Mouse (Mus musculus): ENCODE results near the gene Pkd1l1.

Gene Pkd1l1

DNA sequence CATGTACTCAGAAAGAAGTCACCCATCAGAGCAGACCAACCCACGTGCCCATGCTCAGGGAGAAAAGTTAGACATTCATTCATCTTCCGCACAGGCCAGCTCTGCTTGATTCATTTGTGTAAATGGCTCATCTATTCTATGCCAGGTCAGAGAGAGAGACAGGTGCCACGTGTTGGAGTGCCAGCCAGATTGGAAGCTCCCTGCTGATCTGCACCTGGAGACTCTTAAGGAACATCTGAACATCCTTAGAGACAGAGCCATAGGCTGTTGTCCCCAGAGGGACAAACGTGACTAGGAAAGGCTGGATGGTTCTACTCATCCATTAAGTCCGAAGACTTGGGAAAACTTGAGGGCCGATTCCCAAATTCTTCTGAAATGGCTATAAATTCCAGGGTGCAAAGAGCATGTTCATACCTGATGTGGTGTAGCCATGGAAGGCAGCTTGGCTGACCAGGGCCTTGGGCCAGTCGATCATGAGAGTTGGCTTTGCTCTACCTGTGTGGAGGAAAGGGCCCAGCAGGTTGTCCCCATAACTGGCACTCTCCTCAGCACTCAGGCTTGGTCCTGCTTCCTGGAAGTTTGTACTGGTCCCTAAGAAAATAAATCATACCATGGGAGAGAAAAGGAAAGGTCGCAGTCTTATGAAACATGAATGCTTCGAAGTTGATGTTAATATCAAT, 36.5 kb downstream of the Pkd1l1 start:
- no peak for DNase-seq

DNA sequence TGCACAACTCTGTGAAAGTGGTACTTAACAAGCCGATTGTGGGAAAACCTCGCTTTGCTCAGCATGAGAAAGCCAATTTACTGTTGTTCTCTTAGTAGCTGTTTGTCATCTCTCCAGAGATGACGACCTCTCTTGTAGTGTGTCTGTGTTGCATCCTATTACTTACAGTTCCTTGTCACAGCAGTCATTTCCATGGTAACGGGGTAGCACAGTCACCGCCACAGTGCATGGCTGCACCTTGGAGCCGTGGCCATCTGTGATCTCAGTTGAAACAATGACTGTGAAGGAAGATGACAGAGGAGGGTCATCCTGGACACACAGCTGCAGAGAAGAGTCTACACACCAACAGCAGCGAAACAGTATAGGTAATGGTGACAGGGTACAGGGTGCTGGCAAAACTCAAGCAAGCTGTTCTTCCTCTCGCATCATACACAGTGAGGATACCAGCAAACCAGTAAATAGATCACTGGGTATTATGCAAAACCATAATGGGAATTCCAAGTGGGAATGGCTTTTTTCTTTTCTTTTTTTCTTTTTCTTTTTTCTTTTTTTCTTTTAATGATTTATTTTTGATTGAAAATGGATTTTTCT, 56.9 kb downstream of the Pkd1l1 start:
- DNase-seq: no peak

DNA sequence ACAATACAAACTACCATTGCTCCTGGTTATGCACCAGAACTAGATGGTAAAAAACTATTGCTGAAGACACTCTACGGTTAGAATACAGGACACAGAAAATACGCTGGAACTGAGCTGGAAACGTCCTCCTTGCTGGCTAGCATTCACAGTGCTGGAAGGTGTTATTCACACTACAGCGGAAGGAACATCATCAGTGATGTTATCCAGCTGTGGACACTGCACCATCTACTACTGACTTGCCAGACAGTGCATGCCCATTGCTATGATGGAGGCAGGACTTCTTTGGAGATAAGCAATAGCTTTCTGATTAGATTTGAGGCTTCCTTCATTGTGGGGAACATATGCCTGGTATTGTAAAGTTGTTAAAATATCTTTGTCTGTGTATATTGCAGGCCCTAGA, 90.3 kb downstream of the Pkd1l1 start:
- no peak for DNase-seq

DNA sequence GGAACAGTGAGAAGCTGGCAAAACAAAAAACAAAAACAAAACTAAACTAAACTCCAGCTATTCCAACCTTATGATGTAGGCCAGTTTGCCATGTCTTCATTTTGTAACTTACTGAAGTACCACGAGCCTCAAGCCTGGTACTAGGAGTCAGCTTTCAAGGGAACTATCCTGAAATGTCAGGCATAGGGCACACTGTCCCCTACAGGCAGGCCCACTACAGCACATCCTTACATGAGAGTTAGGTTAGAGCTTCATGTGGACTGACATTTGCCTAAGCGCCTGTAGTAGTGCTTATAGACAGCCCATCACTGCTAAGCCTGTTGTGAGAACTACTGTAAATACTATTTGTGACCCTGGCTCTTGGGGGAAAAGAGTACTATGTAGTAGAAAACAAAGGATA, 91.5 kb downstream of the Pkd1l1 start:
- no peak for DNase-seq

DNA sequence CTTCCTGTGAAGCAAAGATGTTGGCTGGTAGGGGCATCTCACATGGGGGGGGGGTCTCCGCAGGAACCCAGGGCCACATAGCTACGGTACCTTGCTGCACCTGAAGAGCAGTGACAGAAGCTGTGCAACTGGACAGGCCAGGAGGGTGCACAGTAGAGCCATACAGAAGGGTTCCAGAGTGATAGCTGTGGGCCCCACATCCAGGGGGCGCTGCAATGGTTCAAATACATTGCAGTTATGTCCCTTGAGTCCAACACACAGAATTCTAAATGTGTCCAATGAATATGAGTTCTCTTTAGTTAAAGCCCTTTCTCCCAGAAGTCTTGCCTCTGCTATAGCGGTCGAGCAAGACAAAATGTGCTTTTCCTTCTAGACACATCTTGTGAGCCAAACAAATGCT, 103.0 kb downstream of the Pkd1l1 start:
- DNase-seq: no peak

DNA sequence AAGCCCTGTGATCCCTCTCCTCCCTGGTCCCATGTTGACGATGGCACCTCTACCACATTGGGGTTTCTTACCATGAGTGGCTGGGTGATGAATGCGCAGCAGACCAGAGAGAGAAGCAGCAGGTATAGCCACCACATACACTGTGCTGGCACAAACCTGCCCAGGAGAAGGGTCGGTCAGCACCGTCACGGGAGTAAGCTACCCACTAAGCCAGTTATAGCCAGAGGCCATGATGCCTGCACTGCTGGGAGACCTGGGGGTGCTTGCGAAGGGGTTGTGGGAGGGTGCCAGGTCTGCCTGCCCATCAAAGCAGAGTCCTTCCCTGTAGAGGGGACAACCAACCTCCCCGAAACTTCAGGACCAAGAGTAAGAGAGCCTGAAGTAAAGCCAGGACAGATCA, 107.0 kb downstream of the Pkd1l1 start:
- no peak for DNase-seq

DNA sequence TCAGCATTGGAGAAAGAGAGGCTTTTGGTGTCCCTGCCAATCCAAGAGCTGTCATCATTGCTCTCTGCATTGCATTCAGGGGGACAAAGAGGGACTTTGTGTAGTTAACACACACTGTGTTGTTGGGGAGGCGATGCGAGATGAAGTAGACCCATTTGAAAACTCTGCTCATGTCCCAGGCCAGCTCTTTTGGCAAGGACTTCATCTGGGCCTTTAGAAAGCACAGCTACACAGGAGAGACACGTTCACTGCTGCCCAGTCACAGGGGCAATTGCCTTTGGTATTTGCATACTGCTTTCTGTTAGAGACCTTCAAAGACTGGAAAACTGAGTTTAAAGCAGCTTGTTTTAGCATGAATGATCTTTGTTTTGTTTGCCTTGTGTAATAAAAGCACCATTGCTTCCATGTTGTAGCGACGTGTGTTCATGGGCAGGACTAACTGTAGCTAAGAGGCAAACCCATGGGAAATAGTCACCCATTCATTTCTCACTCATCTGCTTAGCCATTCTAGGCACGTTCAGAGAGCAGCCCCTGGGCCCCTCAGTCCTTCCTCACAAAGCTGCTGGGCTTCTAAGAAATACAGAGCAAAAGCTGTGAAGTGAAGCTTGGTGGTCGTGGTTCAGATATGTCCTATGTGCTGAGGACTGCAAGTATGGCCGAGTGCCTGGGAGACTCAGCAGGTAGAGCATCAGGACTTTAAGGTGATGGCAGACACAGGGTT, 109.0 kb downstream of the Pkd1l1 start:
- DNase-seq: no peak

DNA sequence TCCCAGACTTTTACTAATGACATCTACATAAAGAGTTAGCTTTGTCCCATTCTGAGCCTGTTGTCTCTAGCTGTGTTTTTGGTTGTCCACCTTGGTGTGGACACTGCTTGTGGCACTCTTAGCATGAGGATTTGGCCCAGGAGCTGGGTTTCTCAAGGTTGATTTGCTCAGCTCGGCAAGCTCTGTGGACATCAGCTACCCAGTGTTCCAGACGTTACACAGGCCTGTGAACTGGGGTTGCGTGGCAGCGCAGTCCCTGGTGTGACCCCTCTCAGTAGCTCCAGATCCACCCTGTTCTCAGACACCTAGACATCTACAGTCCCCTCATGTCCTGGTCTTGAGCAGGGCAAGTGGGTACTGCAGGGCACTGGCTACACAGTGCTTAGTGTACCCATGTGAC, 110.6 kb downstream of the Pkd1l1 start:
- DNase-seq: no peak

DNA sequence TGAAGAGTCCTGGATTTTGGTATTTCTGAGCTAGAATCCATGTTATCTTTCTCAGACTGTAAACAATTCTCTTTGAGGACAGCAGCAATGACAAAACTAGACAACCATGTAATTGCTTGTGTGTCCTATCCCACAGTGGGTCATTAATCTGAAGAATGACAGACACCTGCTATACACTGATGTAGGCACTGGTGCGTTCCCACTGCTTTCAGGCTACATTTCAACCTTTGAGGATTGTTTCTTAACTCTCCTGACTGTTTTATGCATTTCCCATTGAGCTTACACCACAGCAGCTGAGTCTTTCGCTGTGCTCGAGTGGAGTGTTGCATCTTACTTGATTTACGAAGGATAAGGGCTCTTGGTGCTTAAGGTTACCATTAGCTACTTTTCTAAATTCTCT, 111.1 kb downstream of the Pkd1l1 start:
- DNase-seq: no peak

DNA sequence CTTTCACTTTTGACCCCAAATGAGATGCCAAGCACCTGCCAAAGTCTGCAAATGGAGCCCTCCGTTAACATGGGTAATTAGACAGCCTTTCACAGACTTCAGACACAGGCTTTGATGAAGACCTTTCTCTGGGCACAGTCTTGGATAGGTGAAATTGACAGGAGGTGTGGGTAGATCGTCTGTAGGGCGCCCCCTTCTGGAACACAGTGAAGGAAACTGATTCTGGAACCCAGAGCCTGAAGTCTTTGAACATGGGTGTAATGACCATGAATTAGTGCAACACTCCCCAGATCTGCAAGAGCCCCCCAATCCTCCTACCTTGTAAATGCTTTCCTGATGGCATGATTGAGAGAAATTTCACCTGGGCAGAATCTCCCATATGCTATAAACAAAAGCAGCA, 112.2 kb downstream of the Pkd1l1 start:
- peak in 1 of 2 experiments; percentile 32 for DNase-seq

DNA sequence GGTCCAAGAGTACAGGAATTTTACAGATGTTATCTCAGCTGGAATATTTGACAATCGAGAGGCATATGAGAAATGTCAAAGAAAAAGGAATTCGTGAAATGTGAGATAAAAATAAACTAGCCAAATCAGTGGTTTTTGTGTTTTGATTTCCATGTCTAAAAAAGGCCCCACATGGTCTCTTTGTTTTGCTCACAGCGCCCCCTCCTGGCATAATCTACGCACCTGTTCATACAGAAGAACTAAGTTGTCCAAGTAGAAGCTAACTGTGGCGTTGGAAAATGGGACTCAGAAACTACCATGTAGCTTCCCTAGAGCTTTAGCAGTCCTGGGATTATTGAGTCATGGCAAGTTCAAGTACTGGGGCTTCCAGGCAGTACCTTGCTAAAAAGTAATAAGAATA, 113.2 kb downstream of the Pkd1l1 start:
- peak; percentile 27 to 74 for DNase-seq

DNA sequence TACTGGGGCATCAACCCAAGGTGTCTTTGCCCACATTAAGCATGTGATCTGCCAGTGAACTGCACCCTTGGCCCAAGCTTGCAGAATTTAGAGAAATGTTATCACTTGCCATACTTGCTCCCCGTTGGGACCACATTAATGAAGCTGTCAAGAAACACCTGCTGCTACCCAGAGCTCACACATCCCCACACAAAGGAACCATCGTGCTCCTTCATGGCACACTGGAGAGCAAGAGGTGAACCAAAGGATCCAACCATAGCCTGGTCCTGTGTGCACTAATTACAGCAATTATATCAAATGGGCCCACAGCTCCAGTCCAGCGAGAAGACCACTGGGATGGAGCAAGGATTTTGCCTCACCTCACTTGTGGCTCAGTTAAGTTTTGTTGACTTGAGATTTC, 114.0 kb downstream of the Pkd1l1 start:
- DNase-seq: no peak

DNA sequence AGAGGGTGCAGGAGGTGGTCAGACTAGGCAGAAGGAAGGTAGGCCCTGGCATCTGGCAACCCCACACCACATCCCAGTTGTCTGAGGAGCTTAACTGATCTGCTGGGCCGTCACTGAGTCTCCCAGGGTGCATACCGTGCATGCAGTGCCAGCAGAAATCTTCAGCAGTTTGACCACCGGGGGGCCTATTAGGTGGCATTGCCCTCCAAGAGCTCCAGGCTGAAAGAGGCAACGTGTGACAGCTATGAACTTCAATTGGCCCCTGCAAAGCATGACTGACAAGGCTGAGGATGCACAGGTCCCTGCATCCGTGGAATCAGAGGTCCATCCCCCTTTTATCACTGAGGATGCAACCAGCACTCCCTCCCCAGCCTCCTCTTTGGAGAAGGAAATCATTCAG, 116.9 kb downstream of the Pkd1l1 start:
- DNase-seq: no peak

DNA sequence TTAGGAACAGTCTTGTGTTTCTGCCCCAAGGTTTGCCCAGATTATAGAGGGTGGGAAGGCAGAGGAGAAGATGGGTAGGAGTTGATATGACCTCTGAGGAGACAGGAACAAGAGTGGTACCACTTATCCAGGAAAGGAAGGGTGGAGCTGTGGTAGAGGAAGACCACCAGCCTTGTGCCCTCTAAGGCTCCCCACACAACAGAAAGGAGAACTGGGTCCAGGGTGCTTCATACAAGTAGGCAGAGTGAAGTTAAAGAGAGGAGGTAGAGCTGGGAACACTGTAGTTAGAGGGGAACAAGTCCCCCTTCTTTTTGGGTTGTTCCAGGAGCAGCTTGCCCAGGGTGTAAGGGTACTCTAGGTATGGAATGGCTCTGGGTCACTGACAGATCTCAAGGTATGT, 125.0 kb downstream of the Pkd1l1 start:
- DNase-seq: no peak

DNA sequence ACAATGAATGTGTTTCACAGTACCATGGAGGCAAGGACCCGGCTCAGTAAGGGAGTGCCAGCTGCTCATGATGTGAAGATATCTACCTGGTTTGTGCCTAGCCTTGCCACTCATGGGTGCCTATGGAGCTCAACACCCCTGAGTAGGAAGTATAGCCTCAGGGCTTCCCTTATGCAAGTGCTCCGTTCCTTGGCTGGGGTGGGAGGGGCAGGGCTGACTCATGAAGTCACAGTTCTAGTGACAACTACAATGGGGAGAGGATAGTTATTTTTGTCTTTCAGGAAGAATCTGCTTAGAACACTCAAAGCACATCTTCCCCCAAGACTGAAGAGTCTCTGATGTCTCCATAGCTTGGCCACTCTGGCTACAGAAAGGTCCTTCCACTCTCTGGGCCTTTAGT, 125.4 kb downstream of the Pkd1l1 start:
- DNase-seq: no peak

DNA sequence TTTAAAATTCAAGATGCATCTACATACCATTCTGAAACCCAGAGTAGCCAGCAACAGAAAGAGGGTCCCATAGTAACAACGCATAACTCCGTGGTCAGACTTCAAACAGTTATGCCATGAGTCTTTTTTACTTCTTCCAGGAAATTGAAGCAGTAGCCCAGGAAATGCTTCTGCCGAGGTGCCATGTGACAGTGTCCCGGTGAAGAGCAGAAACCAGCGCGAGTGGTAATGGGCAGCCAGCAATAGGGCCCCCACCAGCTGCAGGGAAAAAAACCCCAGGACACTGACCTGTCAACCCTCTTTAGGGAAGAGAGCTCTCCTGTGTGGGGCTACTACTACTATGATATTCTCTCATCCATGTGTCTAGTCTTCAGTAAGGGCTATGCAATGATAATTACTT, 136.9 kb downstream of the Pkd1l1 start:
- no peak for DNase-seq

DNA sequence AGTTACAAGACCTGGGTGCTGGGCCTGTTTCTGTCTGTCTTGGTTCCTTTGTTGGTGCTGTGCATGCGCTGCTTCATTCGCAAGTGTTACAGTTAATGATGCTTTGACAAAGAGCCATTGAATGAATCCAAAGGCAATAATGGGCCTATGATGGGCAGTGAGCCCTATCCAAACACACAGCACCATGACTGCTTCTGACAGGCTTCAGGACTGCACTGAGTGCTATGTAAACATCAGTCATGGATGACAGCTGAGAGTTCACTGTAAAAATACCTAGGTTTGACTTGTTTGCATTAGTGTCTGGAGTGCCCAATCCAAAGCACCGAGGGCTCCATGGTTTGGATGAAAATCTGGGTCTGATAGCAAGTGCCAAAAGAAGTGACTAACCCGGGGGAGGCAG, 138.9 kb downstream of the Pkd1l1 start:
- no peak for DNase-seq

DNA sequence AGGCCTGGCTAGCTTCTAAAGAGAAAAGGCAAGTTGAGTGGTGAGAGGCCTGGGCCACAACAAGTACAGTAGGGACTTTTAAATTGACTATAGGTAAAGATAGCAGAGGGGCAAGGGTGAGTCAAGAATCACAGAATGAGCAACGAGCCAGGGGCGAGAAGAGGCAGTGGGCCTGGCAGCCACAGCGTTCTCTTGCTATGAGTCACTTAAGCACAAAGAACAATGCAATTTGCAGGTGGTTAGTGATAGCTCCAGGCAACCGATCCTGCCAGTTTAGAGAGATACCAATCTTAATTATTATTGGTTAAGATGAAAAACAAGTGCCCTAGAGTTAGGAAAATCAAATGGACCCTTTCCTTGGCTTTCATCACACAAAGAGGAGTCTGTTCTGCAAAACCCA, 142.5 kb downstream of the Pkd1l1 start:
- no peak for DNase-seq

DNA sequence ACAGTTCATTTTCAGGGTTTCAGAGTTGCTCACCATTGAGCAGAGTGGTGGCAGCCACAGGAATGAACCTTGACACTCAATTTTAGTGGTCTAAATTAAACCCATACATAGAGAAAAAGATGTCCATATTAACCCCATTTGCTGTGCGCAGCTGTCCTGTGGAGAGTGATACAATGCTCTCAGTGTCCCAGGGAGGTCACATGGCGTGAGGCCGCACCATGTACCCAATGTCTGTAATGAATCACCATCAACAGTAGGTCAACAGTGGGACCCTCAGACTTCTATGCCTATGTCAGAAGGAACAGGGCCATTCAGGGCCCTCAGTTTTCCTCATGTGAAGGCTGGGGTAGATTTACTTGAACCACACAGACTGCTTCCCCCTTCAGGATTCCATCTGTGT, 143.5 kb downstream of the Pkd1l1 start:
- DNase-seq: no peak

DNA sequence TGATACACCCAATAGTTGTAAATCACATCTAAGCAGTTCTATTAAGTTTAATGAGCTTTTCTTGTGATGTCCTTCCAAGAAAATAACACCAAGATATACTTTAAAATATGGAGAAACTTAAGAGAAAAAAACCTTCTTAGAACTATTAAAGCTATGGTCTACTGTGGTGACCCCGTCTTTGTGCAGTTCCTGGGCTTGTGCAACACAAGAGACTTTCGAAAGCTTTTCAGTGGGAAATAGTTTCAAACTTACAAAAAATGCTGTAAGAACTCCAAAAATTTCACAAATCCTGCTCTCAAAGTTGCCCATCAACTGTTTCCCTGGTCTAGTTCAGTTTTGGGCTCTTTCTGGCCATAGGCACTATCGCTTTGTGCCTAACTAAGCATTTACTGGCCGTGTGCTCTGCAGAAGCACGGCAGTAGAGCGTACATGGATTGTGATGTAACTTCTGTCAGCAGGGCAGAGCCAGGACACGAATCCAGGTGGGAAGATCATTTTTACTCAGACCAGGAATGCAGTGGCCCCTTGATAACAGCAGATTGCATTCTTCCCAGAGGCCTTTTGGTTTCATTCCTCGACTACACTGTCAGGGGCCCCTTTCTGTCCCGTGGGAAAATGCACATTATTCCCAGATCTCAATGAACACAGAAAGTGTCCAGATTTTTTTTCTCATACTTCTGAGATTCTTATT, 144.1 kb downstream of the Pkd1l1 start:
- DNase-seq: no peak

DNA sequence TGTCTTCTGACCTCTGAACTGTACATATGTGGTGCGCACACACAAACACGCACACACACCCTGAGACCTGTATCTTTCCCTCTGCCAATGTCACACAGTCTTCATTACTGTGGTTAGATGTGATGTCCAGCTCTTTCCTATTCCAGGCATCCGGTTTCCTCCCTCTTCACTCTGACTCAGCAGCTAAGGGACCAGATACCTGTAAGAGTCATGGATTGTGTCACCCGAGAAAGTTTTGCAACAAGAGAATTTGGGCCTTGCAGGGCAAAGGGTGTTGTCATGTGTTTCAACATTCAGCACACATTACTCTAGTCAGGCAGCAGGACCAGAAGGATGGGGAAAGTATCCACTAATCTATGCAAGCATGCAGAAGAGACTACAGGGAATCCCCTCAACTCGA, 146.5 kb downstream of the Pkd1l1 start:
- no peak for DNase-seq

DNA sequence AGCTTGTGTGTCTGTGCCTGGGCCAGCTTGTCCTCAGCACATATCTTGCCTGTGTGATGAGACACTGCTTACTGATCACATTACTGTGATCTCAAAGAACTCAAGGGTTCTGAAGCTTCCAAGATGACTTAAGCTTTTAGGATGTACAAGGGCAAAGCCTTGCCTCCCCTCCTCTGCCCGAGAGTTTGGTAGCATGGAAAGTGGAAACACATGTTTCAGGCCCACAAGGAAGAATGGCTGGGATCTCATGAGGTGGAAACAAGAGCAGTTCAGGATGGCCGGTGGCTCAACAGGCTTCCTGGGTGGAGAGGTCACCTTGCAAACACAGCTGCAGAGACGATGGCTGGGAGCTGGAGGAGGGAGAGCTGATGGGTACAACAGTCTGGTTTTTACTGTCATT, 147.0 kb downstream of the Pkd1l1 start:
- no peak for DNase-seq

DNA sequence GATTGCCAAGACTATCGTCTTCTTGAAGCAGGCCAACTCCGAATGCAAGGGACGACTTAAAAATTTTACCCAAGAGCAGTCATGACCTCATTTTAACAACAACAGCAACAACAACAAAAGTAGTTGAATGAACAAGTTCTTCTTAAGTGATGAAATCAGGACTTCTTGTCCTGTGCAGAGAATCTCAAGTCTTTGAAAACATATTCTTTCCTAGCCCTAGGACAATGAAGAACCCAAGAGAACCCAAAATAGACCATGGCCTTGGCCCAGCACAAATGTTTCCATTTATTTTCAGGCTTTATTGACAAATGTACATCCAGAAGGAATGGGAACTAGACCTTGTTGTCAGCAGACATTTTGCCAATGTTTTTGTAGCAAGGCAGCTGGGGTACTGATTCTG, 147.7 kb downstream of the Pkd1l1 start:
- no peak for DNase-seq

DNA sequence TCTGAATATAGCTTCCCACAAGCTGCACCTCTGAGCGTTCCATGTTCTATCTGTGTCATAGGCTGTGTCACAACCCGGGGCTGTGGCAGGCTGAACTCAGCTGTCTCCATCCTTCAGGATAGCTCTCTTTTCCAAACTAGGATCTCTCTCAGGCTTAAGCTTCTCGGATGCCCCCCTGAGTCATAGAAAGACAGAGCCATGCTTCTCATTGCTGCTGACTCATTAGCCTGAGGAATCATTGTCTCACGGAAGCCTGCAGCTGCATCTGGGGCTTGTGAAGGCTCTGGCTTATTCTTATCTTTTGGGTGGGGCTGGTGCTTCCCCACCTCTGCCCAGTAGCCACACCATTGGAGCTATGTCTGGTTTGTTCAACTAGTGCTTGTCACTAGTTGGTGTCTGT, 151.7 kb downstream of the Pkd1l1 start:
- DNase-seq: no peak

All from spleen, adult 18-20 months (tissue).